Mouse (Mus musculus): Measurements from ENCODE around the gene Tlcd2. TPM values are rescaled to one million over a fixed set of nuclear protein-coding genes. Genes with fewer than 3 reads are reported as not detected.

Gene Tlcd2
- under 1 TPM in 1 of 2 experiments, not detected in 1; 0.56 TPM for total RNA-seq (2021)
- long read RNA-seq, experiment 1: 0 reads
- long read RNA-seq, experiment 2: 0 reads

GRCm38 (mm10) chr11:75460844-75461742 is at the start of gene Tlcd2:
TSS of gene Tlcd2 (plus strand) at chr11:75461715.
- Histone ChIP-seq H3K4me3 (peak within 1 kb of the TSS; percentile 81), H3K27ac (peak within 1 kb of the TSS; percentile 97)
- TF ChIP-seq CTCF (conservative IDR thresholded peaks at IDR 0.05): 0 out of 2 replicates have a peak, but pooled peaks have one; percentile 6
- DNase-seq (ENCODE audit: low spot score in 2 of 2): peak; percentile 99 to 100

- TF ChIP-seq CTCF (conservative IDR thresholded peaks at IDR 0.05): no peak
- DNase-seq (ENCODE audit: low spot score in 2 of 2): no peak
- H3K4me3 ChIP-seq: no peak overlapping the region
- H3K27ac ChIP-seq: no peak overlapping the region
Observed at GRCm38 (mm10) chr11:75415096-75415495, 46.4 kb upstream of the Tlcd2 start.

GRCm38 (mm10) chr11:75415994-75416393 is 45.5 kb upstream of the Tlcd2 start:
- TF ChIP-seq CTCF (conservative IDR thresholded peaks at IDR 0.05): no peak
- Histone ChIP-seq H3K27ac (peak overlapping the region; percentile 1; the same call in 1 of the 2 replicates), H3K4me3 (no peak overlapping the region)
- no peak for DNase-seq (ENCODE audit: low spot score in 2 of 2)

- DNase-seq (ENCODE audit: low spot score in 2 of 2): no peak
- Histone ChIP-seq H3K27ac (no peak overlapping the region), H3K4me3 (no peak overlapping the region)
- no peak for TF ChIP-seq CTCF (conservative IDR thresholded peaks at IDR 0.05)
Observed at GRCm38 (mm10) chr11:75420037-75420436, 41.5 kb upstream of the Tlcd2 start.

GRCm38 (mm10) chr11:75420810-75421374 is 40.6 kb upstream of the Tlcd2 start:
- TF ChIP-seq CTCF (conservative IDR thresholded peaks at IDR 0.05): no peak
- DNase-seq (ENCODE audit: low spot score in 2 of 2): no peak
- H3K4me3 ChIP-seq: no peak overlapping the region
- H3K27ac ChIP-seq: no peak overlapping the region

GRCm38 (mm10) chr11:75421375-75422012 is 40.0 kb upstream of the Tlcd2 start:
- TF ChIP-seq CTCF (conservative IDR thresholded peaks at IDR 0.05): no peak
- H3K4me3 ChIP-seq: no peak overlapping the region
- no peak overlapping the region for H3K27ac ChIP-seq
- no peak for DNase-seq (ENCODE audit: low spot score in 2 of 2)

GRCm38 (mm10) chr11:75422013-75422792 is 39.3 kb upstream of the Tlcd2 start, which contains the start of gene Serpinf1:
TSS of gene Serpinf1 (minus strand) at chr11:75422701.
- no peak for TF ChIP-seq CTCF (conservative IDR thresholded peaks at IDR 0.05)
- Histone ChIP-seq H3K4me3 (no peak within 1 kb of the TSS), H3K27ac (no peak within 1 kb of the TSS)
- no peak for DNase-seq (ENCODE audit: low spot score in 2 of 2)

- no peak for TF ChIP-seq CTCF (conservative IDR thresholded peaks at IDR 0.05)
- DNase-seq (ENCODE audit: low spot score in 2 of 2): no peak
- H3K4me3 ChIP-seq: no peak overlapping the region
- no peak overlapping the region for H3K27ac ChIP-seq
Observed at GRCm38 (mm10) chr11:75423091-75423490, 38.4 kb upstream of the Tlcd2 start.

GRCm38 (mm10) chr11:75424033-75424432 is 37.5 kb upstream of the Tlcd2 start:
- H3K27ac ChIP-seq: no peak overlapping the region
- H3K4me3 ChIP-seq: no peak overlapping the region
- no peak for TF ChIP-seq CTCF (conservative IDR thresholded peaks at IDR 0.05)
- no peak for DNase-seq (ENCODE audit: low spot score in 2 of 2)

- no peak for TF ChIP-seq CTCF (conservative IDR thresholded peaks at IDR 0.05)
- H3K4me3 ChIP-seq: no peak overlapping the region
- no peak for DNase-seq (ENCODE audit: low spot score in 2 of 2)
Observed at GRCm38 (mm10) chr11:75424459-75424858, 37.1 kb upstream of the Tlcd2 start.

GRCm38 (mm10) chr11:75429019-75429705 is 32.4 kb upstream of the Tlcd2 start:
- Histone ChIP-seq H3K27ac (peak overlapping the region; percentile 6; the same call in 1 of the 2 replicates), H3K4me3 (no peak overlapping the region)
- no peak for DNase-seq (ENCODE audit: low spot score in 2 of 2)
- no peak for TF ChIP-seq CTCF (conservative IDR thresholded peaks at IDR 0.05)

More at GRCm38 (mm10) chr11:75424459-75424858, 37.1 kb upstream of the Tlcd2 start:
- H3K27ac ChIP-seq: no peak overlapping the region

- Histone ChIP-seq H3K4me3 (no peak overlapping the region; the same call in 1 of the 2 replicates), H3K27ac (0 out of 2 replicates have a peak overlapping the region, but pooled peaks have one; percentile 15)
- DNase-seq (ENCODE audit: low spot score in 2 of 2): peak; percentile 69 to 82
- no peak for TF ChIP-seq CTCF (conservative IDR thresholded peaks at IDR 0.05)
Observed at GRCm38 (mm10) chr11:75431307-75431706, 30.2 kb upstream of the Tlcd2 start.
